Mouse (Mus musculus): ENCODE measurements around the gene Adcy4. TPM values are rescaled to one million over a fixed set of nuclear protein-coding genes. Genes with fewer than 3 reads are reported as not detected.
A peak's percentile ranks its signal among the peaks of the same experiment; 100 is the strongest.

The Adcy4 gene
- polyA plus RNA-seq, 1 experiment from 2014 or later, result 21.3 TPM

- Histone ChIP-seq H3K9ac (no peak overlapping the region), H3K27ac (no peak overlapping the region), H3K36me3 (no peaks in the 10 kb centered on the region), H3K4me2 (replicated peaks) (no peak overlapping the region), H3K4me3 (no peak overlapping the region), H3K4me1 (no peaks in the 10 kb centered on the region), H3K9me3 (no peaks in the 10 kb centered on the region), H3K27me3 (no peaks in the 10 kb centered on the region)
- WGBS, result 73% methylated on average over 8 of the region's 8 CpGs
- no peak for ATAC-seq (ENCODE audit: insufficient number of reproducible peaks, insufficient read depth, low FRiP score, low TSS enrichment)
Observed at GRCm38 (mm10) chr14:55727889-55728685, 55.8 kb downstream of the Adcy4 start.

- Histone ChIP-seq H3K9ac (no peak overlapping the region), H3K27me3 (no peaks in the 10 kb centered on the region), H3K4me1 (0 out of 2 replicates have a peak, but pooled peaks cover 3% of the 10 kb centered on the region), H3K9me3 (no peaks in the 10 kb centered on the region), H3K27ac (no peak overlapping the region), H3K4me2 (replicated peaks) (no peak overlapping the region), H3K4me3 (no peak overlapping the region), H3K36me3 (no peaks in the 10 kb centered on the region)
- no peak for ATAC-seq (ENCODE audit: insufficient number of reproducible peaks, insufficient read depth, low FRiP score, low TSS enrichment)
Observed at GRCm38 (mm10) chr14:55726261-55726660, 57.6 kb downstream of the Adcy4 start.

GRCm38 (mm10) chr14:55724411-55724871, 59.5 kb downstream of the Adcy4 start:
- 67% methylated on average over 8 of the region's 8 CpGs for WGBS
- Histone ChIP-seq H3K27ac (no peak overlapping the region), H3K9ac (no peak overlapping the region), H3K4me3 (no peak overlapping the region), H3K27me3 (no peaks in the 10 kb centered on the region), H3K4me2 (replicated peaks) (no peak overlapping the region), H3K36me3 (no peaks in the 10 kb centered on the region), H3K4me1 (0 out of 2 replicates have a peak, but pooled peaks cover 4% of the 10 kb centered on the region), H3K9me3 (no peaks in the 10 kb centered on the region)
- no peak for ATAC-seq (ENCODE audit: insufficient number of reproducible peaks, insufficient read depth, low FRiP score, low TSS enrichment)

- H3K9ac ChIP-seq, result no peak overlapping the region
- peaks cover 7% of the 10 kb centered on the region; the same call in 1 of the 2 replicates for H3K36me3 ChIP-seq
- WGBS, result 94% methylated on average over 7 of the region's 7 CpGs
- no peak overlapping the region for H3K4me2 ChIP-seq (replicated peaks)
- H3K4me1 ChIP-seq, result 0 out of 2 replicates have a peak, but pooled peaks cover 4% of the 10 kb centered on the region
- no peaks in the 10 kb centered on the region for H3K27me3 ChIP-seq
- H3K4me3 ChIP-seq, result no peak overlapping the region
- no peak for ATAC-seq (ENCODE audit: insufficient number of reproducible peaks, insufficient read depth, low FRiP score, low TSS enrichment)
- no peak overlapping the region for H3K27ac ChIP-seq
- H3K9me3 ChIP-seq, result no peaks in the 10 kb centered on the region
Observed at GRCm38 (mm10) chr14:55723433-55723832, 60.5 kb downstream of the Adcy4 start.

GRCm38 (mm10) chr14:55722438-55722945, 61.4 kb downstream of the Adcy4 start:
- Histone ChIP-seq H3K36me3 (peaks cover 12% of the 10 kb centered on the region; the same call in 1 of the 2 replicates), H3K4me3 (peak overlapping the region; percentile 66), H3K27ac (0 out of 2 replicates have a peak overlapping the region, but pooled peaks have one; percentile 73), H3K4me2 (replicated peaks) (peak overlapping the region; percentile 66), H3K4me1 (0 out of 2 replicates have a peak, but pooled peaks cover 4% of the 10 kb centered on the region), H3K9me3 (no peaks in the 10 kb centered on the region), H3K9ac (peak overlapping the region; percentile 64), H3K27me3 (no peaks in the 10 kb centered on the region)
- no peak for ATAC-seq (ENCODE audit: insufficient number of reproducible peaks, insufficient read depth, low FRiP score, low TSS enrichment)
- WGBS, result 53% methylated on average over 8 of the region's 8 CpGs

- H3K4me3 ChIP-seq, result peak within 1 kb of the TSS; percentile 66
- peak; percentile 95 for ATAC-seq (ENCODE audit: insufficient number of reproducible peaks, insufficient read depth, low FRiP score, low TSS enrichment)
- peak within 1 kb of the TSS; percentile 73 for H3K27ac ChIP-seq
- WGBS, result under 1% methylated on average over 50 of the region's 50 CpGs
- H3K4me2 ChIP-seq (replicated peaks), result peak within 1 kb of the TSS; percentile 66
- peaks cover 17% of the 10 kb centered on the region; the same call in 1 of the 2 replicates for H3K36me3 ChIP-seq
- H3K9me3 ChIP-seq, result no peaks in the 10 kb centered on the region
- 0 out of 2 replicates have a peak, but pooled peaks cover 4% of the 10 kb centered on the region for H3K4me1 ChIP-seq
- H3K27me3 ChIP-seq, result no peaks in the 10 kb centered on the region
- peak within 1 kb of the TSS; percentile 64 for H3K9ac ChIP-seq
Observed at GRCm38 (mm10) chr14:55721700-55722437, 62.0 kb downstream of the Adcy4 start, which contains the start of gene Rabggta. Gene Rabggta, minus strand, starts transcription at chr14:55722263.

- Histone ChIP-seq H3K9me3 (no peaks in the 10 kb centered on the region), H3K4me2 (replicated peaks) (peak overlapping the region; percentile 66), H3K4me1 (0 out of 2 replicates have a peak, but pooled peaks cover 4% of the 10 kb centered on the region), H3K27me3 (no peaks in the 10 kb centered on the region), H3K36me3 (peaks cover 24% of the 10 kb centered on the region; the same call in 1 of the 2 replicates), H3K4me3 (peak overlapping the region; percentile 66), H3K9ac (peak overlapping the region; percentile 64; the same call in 1 of the 2 replicates), H3K27ac (no peak overlapping the region)
- WGBS, result 75% methylated on average over 6 of the region's 6 CpGs
- no peak for ATAC-seq (ENCODE audit: insufficient number of reproducible peaks, insufficient read depth, low FRiP score, low TSS enrichment)
Observed at GRCm38 (mm10) chr14:55721076-55721475, 62.8 kb downstream of the Adcy4 start.

GRCm38 (mm10) chr14:55720666-55721065, 63.2 kb downstream of the Adcy4 start:
- ATAC-seq (ENCODE audit: insufficient number of reproducible peaks, insufficient read depth, low FRiP score, low TSS enrichment), result no peak
- 95% methylated on average over 12 of the region's 12 CpGs for WGBS
- Histone ChIP-seq H3K27me3 (no peaks in the 10 kb centered on the region), H3K27ac (no peak overlapping the region), H3K4me3 (no peak overlapping the region), H3K9me3 (no peaks in the 10 kb centered on the region), H3K36me3 (peaks cover 25% of the 10 kb centered on the region; the same call in 1 of the 2 replicates), H3K9ac (peak overlapping the region; percentile 64), H3K4me1 (0 out of 2 replicates have a peak, but pooled peaks cover 4% of the 10 kb centered on the region), H3K4me2 (replicated peaks) (no peak overlapping the region)

- 88% methylated on average over 6 of the region's 6 CpGs for WGBS
- no peaks in the 10 kb centered on the region for H3K27me3 ChIP-seq
- no peaks in the 10 kb centered on the region for H3K9me3 ChIP-seq
- no peak overlapping the region for H3K27ac ChIP-seq
- H3K36me3 ChIP-seq, result peaks cover 25% of the 10 kb centered on the region; the same call in 1 of the 2 replicates
- H3K4me3 ChIP-seq, result no peak overlapping the region
- 0 out of 2 replicates have a peak, but pooled peaks cover 4% of the 10 kb centered on the region for H3K4me1 ChIP-seq
- no peak for ATAC-seq (ENCODE audit: insufficient number of reproducible peaks, insufficient read depth, low FRiP score, low TSS enrichment)
- H3K9ac ChIP-seq, result no peak overlapping the region
- no peak overlapping the region for H3K4me2 ChIP-seq (replicated peaks)
Observed at GRCm38 (mm10) chr14:55719737-55720136, 64.2 kb downstream of the Adcy4 start.

All from embryonic facial prominence, embryonic 12.5 days (tissue).